Mouse (Mus musculus) lung, adult 2 months (tissue): Measurements from ENCODE around the gene Il3ra.

Experiments used
- CTCF ChIP-seq: fragments of 200-500 bp; IDR thresholded peaks from 2 replicates; pipeline ENCODE4 v1.5.1; 2011; ENCODE audit warnings: mild to moderate bottlenecking, low read length, control low read depth; ENCODE audit not compliant: insufficient read depth
- POLR2A ChIP-seq: fragments of 200-500 bp; IDR thresholded peaks from 2 replicates; pipeline ENCODE4 v1.6.1; 2011; ENCODE audit warnings: low read depth, mild to moderate bottlenecking, control low read depth, low read length, borderline replicate concordance; ENCODE audit errors: extremely low read depth

DNA sequence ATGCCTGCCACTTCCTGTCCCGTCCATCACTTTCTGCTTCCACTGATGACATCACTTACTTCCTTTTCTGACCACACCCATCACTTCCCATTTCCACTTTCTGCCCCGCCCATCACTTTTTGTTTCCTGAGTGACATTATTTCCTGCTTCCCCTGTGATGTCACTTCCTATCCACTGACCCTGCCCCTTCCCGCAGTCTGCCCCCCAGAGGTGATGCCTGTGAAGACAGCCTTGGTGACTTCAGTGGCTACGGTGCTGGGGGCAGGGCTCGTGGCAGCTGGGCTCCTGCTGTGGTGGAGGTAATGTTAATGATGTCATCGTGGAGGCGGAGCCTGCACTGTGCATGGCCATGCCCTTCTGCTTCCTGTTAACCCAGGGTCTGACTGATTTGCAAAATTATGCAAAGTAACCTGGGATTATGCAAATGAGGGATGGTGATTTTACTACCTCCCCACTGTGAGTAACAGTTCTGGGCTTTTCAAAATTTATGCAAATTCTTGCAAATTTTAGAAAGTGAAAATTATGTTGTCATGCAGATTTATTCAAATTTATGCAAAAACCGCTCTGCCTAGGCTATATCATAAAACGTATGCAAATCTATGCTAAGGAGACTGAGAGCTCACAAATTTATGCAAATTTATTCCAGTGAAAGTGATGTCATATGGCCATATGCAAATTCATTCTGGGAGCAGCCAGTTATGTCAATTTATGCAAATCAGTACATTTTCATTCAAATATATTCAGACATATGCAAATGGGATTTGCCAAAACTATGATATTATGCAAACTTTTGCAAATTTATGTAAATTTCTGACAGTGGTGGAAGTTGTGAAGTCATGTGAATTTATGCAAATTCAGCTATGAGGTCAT lies 5.9 kb downstream of the Il3ra start:
- TF ChIP-seq CTCF = no peak
- no peak for TF ChIP-seq POLR2A
